Mouse (Mus musculus): ENCODE measurements at regions not wholly inside any gene's neighbourhood (a gene's known extent, or its start where the extent isn't known, plus 50 kb on each side); places are given as distances from the start of the nearest gene placed in this dataset.
"Not testable (repeated sequence)": the region's sequence is repeated elsewhere in the genome, so short reads cannot be mapped to it uniquely, and the experiment has no call there.

DNA sequence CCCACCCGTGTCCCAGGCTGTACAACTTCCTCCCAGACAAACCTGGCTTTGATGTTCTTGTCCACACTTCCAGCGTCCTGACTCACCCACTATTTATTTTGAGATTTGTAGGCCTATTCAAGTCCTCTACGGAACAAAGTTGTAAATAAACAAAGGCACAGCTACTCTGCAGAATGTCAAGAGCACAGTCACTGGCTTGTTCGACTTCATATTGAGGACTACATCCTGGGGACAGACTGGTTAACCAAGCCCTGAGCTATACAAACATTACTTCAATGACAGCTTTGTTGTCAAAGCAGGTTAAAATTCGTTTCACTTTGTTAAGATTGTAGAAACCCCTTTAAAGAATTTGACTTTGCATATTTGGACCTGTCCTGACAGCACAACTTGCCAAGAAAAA lies 190.3 kb upstream of the Ctso start:
- in situ Hi-C loops (cut with MboI, MseI), result no loop called here

DNA sequence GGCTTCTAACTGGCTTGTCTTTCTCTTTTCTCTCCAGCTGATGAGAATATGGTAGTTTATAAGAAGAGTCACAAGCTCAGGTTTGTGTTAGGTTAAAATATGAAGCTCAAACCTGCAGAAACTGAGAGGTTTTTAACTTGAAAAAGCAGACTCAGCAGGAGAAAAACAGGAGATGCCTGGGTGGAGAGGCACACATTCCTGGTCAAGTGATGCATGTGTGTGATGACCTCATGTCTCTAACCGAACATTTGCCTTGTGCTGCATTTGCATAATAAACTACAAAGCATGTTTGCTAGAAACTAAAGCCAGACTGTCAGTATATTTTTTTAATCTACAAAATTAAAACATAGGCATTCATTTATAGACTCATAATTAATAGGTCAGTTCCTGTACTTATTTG lies 182.2 kb upstream of the Ctso start:
- in situ Hi-C loops (cut with MboI, MseI), result no loop called here

DNA sequence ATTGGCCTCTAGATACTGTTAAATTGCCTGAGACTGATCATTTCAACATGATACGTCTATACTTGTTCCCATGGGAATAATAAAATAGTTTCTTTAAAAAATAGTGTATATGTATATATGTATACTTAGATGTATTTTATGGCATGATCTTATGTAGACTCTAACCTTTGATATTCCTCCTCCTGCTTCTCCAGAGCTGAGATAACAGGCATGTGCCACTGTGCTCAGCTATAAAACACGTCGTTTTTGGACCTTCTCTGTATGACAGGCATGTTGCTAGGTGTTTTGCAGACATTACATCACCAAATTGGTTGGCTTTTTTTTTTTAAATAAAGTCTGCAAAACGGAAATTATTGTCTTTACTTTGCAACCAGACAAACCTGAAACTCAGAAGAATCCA lies 179.4 kb upstream of the Ctso start:
- in situ Hi-C loops (cut with MboI, MseI), result no loop called here

DNA sequence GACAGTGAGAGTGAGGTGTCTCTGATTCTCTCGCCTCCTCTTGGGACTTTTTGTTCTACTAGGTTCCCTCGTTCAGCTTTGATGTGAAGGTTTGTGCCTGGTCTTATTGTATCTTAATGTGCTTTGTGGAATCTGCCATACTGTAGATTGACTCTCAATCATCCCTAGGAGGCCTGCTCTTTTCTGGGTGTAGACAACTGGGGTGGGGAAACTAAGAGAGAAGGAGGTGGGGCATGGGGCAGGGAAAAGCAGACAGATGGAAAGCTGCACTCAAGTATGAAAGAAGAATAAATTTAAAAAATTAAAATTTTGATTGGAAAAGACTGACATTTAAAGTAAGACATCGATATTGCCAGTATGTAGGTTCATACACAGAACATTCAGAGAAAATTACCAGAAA lies 172.0 kb upstream of the Ctso start:
- in situ Hi-C loops (cut with MboI, MseI), result no loop called here

DNA sequence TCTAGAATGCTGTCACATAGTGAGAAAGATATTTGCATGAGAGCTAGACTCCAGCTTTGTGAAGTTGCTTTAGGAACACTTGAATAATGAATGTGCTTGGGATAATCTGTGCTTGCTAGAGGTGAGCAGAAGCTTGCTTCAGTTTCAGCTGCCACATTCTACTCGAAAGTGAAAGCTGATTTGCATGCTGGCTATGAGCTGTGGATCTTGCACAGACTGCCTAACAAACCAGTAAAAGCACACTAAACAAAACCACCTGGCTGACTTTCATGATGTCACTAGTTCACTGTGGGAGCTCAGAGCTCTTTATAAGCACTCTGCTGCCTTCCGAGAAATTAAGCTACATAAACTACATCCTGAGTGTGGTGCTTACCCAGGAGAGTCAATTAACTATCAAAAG lies 171.5 kb upstream of the Ctso start:
- in situ Hi-C loops (cut with MboI, MseI), result no loop called here

DNA sequence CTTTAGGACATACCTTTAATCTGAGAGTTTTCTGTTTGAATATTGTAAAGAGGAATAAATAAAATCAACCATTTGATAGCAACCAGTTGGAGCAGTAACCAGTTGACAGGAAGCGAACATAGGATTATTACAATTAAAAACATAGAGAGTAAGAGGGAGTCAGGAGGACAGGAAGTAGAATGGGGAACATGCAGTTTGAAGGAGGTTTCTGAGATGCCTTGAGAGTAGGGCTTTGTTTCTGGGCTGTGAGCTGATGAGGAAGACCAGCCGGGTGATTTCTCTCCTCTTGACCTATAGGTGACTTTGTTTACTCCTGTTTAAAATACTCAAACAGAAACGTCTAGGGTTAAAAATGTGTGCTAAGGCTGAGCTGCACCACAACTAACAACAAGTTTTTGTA lies 160.6 kb upstream of the Ctso start:
- in situ Hi-C loops (cut with MboI, MseI), result no loop called here

DNA sequence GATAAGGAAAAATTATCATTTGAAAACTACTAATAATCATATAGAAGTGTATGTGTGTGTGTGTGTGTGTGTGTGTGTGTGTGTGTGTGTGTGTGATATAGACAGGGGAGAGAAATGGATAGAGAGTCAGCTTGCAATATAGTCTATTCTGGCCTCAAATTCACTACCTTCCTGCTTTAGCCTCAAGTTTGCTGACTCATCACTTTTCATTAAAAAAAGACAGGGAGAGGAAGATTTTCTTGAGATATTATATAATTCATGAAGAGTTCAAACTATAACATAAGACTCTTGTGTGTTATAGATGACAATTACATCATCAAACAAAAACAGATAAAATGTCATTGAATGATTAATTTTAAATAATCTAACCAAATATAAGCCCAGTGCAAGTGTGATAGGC lies 159.4 kb upstream of the Ctso start:
- in situ Hi-C loops (cut with MboI, MseI), result no loop called here

DNA sequence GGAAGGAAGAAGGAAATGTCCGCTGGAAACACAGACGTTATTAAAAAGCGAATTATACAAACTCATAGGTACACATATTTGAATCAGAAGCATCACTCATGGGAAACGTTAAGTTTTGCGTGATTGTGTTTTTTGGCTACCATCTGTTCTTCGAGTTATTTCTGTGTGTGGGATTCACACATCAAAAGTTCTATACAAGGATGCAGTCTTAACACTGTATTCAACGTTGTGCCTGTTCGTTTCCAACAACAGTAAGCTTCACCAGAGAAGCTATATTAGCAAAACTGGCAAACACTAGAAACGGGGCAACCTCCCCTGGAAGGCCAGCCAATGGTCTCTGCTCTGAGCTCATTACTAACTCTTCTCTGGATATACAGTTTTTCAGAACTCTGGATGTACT lies 150.3 kb upstream of the Ctso start:
- in situ Hi-C loops (cut with MboI, MseI), result loop anchor here (10.0 kb wide), 1 partner anchor 747 kb away; the partner anchor contains the start of gene Pdgfc

DNA sequence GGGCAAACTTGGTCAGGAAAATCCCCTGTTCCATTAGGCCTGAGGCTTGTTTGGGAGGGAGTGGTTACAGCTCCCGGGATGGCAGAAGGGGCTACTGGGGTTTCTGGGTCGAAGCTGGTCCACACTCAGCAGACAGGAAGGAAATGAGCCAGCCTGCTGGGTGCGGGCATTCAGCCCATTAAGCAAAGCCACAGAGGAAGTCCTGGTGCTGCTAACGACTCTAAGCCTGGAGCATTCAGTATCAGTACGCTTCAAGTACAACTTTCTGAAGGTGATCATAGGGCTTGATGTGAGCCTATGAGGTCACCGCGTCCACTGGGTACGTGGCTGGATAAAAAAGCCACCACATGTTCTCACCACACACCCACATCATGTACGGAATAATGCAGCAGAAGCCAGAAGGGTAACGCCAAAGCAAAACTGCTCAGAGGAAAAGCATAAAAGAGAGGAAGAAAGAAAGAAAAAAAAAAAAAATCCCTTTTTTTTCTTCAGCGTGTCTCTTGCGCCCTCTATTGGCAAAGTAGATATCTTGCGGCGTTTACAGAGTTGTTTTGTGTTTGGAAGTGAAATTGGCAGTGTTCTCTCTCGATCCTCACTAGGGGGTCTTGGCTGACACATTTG lies 149.4 kb upstream of the Ctso start:
- in situ Hi-C loops (cut with MboI, MseI), result loop anchor here (10.0 kb wide), 1 partner anchor 748 kb away; the partner anchor contains the start of gene Pdgfc

DNA sequence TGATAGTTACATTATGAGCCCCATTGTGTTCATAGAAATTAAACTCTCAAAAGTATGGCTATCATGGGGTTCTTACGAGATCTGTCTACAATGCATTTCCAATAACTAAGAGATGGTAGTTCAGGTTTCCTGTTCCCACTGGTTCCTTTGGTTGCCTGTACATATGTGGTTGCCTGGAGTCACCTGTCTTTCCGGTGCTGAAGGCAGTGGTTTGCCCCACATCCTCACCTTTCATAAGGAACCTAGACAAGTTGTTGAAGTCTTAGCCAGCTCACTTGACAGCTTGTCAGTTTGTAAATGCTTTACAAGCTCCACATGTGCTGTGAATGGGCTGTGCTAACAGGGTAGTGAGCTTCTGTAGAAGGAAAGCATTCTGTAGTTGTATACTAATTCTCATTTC lies 143.5 kb upstream of the Ctso start:
- in situ Hi-C loops (cut with MboI, MseI), result loop anchor here (5.0 to 10.0 kb wide), 2 partner anchors 138 to 754 kb away; partner anchors contain the start of gene Pdgfc

DNA sequence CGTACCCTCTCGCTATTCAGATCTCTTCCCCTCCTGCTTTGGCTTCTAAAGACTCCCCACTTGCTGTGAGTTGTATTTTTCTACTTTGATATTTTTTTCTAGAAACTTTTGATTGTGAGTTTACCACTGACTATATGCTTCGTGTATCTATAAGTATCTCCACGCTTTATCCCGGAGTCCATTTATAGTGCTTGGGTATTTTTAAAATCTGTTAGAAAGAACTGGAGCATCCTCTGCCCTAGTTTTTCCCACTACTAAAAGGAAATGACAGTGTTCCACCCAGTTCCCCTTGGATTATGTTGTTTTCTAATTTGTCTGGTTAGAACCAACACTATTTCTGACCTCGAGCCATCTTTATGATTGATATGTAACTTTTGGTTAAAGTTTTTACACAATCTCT lies 142.7 kb upstream of the Ctso start:
- in situ Hi-C loops (cut with MboI, MseI), result loop anchor here (5.0 to 10.0 kb wide), 2 partner anchors 138 to 755 kb away; partner anchors contain the start of gene Pdgfc

DNA sequence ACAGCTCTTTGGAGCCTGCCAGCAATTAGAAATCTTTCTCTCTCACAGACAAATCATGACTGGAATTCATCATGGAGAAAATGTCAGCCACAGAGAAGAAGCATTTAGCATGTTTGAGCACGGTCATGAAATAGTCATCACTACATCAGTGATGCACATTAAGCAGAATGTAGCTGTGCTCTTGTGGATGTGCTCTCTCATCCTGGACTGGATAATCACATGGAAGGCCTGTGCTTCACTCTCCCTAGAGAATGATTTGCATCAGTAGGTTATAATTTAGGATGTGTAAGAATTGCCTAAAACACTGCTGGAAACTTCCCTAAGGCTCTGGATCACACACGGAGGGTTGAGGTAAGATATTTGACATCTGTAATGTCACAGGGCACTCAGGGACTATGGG lies 130.3 kb upstream of the Ctso start:
- in situ Hi-C loops (cut with MboI, MseI), result no loop called here

DNA sequence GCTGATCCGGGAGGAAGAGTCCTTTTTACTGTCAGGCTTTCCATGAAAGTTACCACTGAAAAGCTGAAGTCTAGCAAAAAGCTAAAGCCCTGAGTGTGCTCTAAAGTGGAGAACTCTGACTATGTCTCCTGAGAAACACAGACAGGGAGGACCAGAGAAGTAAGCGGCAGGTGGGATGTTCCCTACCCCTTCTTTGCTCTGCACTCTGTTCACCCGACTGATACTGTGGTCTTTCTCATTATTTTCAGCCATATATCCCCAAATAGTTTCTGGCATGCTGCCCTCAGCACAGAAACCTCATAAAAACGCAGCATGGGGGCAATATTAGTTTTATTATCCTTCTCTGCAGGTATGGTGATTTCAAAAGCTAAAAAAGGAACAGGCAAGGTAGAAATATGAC lies 126.7 kb upstream of the Ctso start:
- in situ Hi-C loops (cut with MboI, MseI), result no loop called here

DNA sequence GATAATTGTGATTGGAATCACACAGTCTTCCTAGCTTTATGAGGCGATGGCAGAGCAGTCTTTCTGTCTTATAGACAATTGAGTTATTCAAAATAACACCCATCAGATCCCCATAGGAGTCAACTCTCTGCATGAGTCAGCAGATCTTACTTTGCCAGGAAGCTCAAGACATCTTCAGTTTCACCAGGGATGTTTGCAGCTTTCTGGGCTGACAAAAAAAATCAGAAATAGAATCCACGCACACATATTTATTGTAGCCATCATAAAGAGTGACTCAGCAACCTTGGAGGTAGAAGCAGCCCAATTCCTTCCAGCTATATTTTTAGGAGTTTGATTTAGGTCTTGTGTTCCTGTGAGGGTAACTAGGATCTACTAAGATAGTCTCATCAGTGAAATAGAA lies 122.8 kb upstream of the Ctso start:
- in situ Hi-C loops (cut with MboI, MseI), result no loop called here

DNA sequence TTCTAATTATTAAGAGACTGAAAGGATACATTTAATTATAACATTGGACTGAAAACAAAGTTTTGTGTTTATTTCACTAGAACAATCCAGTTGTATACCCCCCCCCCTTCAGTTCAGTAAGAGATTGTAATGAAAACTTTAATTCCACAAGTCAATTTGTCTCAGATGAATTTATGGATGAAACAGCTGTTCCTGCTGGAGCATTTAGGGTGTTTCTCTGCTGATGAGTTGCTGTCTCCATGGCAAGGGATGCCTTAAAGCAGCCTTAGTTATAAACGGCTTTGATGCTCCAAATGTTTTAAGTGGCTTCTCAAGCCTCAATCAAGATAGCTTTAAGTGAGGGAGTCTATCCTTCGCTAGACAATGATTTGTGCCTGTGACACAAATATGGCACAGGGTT lies 112.1 kb upstream of the Ctso start:
- in situ Hi-C loops (cut with MboI, MseI), result no loop called here

DNA sequence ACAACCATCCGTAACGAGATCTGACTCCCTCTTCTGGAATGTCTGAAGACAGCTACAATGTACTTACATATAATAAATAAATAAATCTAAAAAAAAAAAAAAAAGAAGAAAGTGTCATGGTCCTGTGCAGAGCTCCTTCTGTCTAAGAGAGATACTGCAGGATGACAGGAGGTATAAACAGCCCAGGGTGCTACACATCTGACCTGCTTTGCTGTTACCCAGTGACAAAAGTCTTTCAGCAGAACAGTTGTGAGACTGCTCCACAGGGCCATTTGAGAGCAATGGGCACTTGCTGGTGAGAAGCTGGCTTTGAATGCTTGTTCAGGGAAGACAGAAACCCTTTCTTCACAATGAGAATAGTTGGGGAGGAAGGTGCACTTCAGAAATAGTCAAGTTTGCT lies 102.9 kb upstream of the Ctso start:
- in situ Hi-C loops (cut with MboI, MseI), result no loop called here

DNA sequence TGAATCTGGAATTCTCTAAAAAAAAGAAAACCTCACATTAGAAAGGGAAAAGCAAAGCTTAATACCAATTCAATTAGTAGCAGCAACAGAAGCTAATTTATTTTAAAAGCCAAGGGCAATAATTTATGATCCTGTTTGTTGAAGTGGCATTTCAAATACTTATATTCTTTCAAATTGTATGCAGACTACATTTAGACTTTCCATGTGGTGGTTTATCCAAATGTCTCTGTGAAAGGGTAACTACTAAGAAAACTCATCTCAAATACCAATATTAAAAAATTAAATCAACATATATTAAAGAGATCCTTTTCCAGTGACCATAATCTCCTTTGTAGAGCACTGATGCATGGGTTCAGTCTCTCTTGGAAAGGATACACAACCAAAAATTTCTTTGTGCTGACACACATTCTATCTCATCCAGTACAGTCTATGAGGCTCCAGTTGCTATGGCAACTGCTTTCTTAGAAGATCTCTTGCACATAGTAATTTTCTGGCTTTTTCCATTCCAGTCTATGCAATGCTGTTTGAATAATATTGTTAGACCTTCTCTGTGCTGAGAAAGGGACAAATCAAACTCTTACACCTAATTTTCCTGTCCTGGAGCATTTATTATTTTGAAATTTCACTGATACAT lies 102.3 kb upstream of the Ctso start:
- in situ Hi-C loops (cut with MboI, MseI), result no loop called here

DNA sequence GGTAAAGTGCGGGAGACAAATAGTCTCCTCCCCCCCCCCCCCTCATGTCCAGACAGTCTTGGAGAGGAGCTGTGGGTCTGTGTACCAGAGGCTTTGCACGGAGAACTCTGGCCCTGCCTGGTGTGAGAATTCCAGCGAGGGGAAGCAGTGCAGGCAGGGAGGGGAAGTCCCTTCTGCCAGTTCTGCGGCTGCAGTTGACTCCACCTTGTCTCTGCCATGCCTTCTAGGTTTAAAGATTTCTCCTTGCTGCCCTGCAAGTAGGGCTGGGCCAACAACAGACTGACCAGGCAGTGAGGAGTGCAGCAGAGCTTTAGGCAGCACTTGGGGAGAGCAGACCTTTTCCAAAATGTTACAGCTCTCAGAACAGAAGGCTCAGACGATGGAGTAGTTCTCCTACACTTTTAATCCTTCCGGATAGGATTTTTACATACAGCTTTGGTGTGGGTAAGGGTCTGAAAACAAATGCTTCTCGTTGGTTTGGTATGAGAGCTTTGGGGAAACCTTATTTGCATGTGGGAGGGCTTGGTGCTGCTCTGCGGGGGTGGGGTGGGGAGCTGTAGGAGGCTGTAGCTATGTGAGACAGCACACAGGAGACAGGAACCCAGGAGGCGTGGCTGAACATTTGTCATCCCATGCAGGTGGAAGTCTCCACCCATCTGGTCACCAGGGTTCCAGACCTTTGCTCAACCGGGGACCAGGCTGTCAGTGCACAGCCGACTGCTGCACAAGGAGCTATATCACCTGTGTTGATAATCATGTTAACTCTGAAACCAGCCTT lies 96.8 kb upstream of the Ctso start:
- in situ Hi-C loops (cut with MboI, MseI), result no loop called here

DNA sequence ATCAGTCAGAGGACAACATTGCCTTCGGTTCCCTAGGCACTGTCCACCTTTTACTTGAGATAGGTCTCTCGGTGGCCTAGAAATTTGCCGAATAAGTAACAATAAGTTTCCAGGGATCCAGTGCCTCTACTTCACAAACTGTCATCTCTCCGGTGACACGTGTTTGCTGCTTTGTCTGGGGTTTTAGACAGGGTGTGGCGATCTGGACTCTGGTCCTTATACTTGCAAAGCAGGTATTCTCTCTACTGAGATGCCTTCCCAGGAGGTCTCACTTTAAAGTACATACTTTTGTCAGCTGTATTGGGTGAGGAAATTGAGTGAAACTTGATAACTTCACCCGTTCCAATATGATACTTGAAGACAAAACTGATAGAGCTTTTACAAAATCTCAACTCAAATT lies 95.9 kb upstream of the Ctso start:
- in situ Hi-C loops (cut with MboI, MseI), result no loop called here

DNA sequence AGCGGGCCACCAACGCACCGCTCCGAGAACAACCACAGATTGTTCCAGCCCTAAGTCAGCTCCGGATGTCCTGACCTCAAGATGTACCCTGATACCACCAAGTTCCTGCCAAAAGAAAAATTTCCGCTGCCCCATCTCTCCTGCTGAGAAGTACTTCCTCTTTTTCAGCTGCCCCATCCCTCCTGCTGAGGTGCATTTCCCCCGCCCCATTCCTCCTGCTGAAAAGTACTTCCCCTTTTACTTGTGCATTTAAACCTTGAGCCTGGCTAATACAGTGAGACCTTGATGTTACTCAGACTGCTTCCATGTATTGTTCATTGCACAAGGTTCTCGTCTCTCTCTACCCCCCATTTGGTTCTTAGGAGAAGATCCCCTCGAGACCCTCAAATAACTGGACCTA lies 94.3 kb upstream of the Ctso start:
- in situ Hi-C loops (cut with MboI, MseI), result not testable (repeated sequence)

DNA sequence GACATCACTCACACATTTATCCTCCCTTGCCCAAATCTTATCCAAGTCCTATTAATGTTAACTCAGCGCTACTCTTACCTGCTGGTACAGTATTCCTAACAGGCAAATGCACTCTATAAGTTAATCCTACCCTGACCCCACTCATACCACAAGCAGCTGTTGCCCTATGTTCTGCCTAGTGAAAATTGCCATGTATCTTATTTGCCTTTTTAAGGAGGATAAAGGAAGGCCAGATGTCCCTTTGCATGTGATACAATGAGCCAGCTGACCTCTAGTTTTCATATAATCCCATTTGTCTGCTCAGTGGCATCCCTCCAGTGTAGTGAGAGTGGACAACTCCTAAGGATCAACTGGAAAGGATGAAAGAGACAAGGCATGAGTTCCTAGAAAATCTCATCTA lies 67.9 kb upstream of the Ctso start:
- in situ Hi-C loops (cut with MboI, MseI), result no loop called here
